Mouse (Mus musculus) limb, embryonic 13.5 days (tissue): ENCODE data around the gene Dao. TPM values are rescaled to one million over a fixed set of nuclear protein-coding genes. Genes with fewer than 3 reads are reported as not detected.

Experiments
- ATAC-seq: fragments of 200-750 bp; cut with Nextera tagmentation; 2 replicates; pipeline ENCODE4 v1.8.0; 2017; ENCODE audit warnings: low read depth, moderate number of reproducible peaks, moderate TSS enrichment; ENCODE audit not compliant: low FRiP score
- H3K27ac ChIP-seq: fragments of 300-500 bp; sonication (generic); 2 replicates; pipeline ENCODE4 v1.5.1; 2015; ENCODE audit warnings: inconsistent platforms, mild to moderate bottlenecking, moderate library complexity
- H3K27me3 ChIP-seq: fragments of 300-500 bp; sonication (generic); 2 replicates; pipeline ENCODE4 v1.6.1; 2015; ENCODE audit warnings: mild to moderate bottlenecking, inconsistent platforms
- H3K36me3 ChIP-seq: fragments of 300-500 bp; sonication (generic); 2 replicates; pipeline ENCODE4 v1.6.1; 2015; ENCODE audit warnings: inconsistent platforms, mild to moderate bottlenecking, moderate library complexity
- H3K4me1 ChIP-seq: fragments of 300-500 bp; sonication (generic); 2 replicates; pipeline ENCODE4 v1.6.1; 2015; ENCODE audit warnings: inconsistent platforms
- H3K4me2 ChIP-seq: fragments of 300-500 bp; sonication (generic); replicated peaks from 2 replicates; pipeline ENCODE4 v1.6.1; 2015; ENCODE audit warnings: inconsistent platforms, mild to moderate bottlenecking, moderate library complexity
- H3K4me3 ChIP-seq: fragments of 300-500 bp; sonication (generic); 2 replicates; pipeline ENCODE4 v1.5.1; 2015; ENCODE audit warnings: moderate library complexity, mild to moderate bottlenecking, inconsistent platforms
- H3K9ac ChIP-seq: fragments of 300-500 bp; sonication (generic); 2 replicates; pipeline ENCODE4 v1.6.1; 2015; ENCODE audit warnings: mild to moderate bottlenecking, inconsistent platforms
- H3K9me3 ChIP-seq: fragments of 300-500 bp; sonication (generic); 2 replicates; pipeline ENCODE4 v1.6.1; 2016; ENCODE audit warnings: inconsistent platforms
- WGBS: fragments of 180-500 bp; shearing (Covaris S2); methylation state at CpG from one replicate; pipeline ENCODE4 v1.1.7; 2015; 5-methylcytosine and 5-hydroxymethylcytosine counted together
- polyA plus RNA-seq: library from polyadenylated mRNA; unstranded; fragments of >200 nt; fragmentation: Nextera tagmentation; extraction: Ambion mirVana; gene quantifications from 2 replicates; pipeline ENCODE4 v1.2.1, GENCODE M21; 2015

Dao gene
- polyA plus RNA-seq, 1 experiment from 2014 or later = not detected

DNA sequence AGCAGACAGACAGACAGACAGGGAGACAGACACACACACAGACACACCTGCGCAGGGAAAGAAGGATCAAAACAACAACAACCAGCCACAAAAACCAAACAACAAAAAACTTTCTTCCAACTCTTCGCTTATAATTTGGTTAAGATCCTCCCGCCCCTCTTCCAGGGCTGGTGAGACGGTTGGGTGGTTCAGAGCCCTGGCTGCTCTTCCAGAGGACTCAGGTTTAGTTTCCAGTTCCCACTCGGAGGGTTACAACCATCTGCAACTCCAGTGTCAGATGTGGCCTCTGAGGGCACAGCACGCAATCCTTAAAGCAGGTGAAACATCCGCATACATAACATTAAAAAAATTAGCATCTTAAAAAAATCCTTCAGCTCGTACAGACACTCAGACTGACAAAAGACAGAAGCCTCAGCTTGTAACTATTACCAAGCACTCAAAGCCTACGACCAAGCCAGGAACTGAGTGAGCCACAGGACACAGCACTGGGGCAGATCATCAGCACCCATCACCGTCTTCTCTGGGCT lies 32.0 kb upstream of the Dao start:
- peaks cover 36% of the 10 kb centered on the region for H3K36me3 ChIP-seq
- no peak overlapping the region for H3K4me2 ChIP-seq
- WGBS = 76% methylated on average over 10 of the region's 10 CpGs
- no peak overlapping the region for H3K4me3 ChIP-seq
- no peaks in the 10 kb centered on the region for H3K9me3 ChIP-seq
- H3K27me3 ChIP-seq = no peaks in the 10 kb centered on the region
- ATAC-seq = no peak
- no peak overlapping the region for H3K27ac ChIP-seq
- H3K9ac ChIP-seq = no peak overlapping the region
- peaks cover 37% of the 10 kb centered on the region for H3K4me1 ChIP-seq

DNA sequence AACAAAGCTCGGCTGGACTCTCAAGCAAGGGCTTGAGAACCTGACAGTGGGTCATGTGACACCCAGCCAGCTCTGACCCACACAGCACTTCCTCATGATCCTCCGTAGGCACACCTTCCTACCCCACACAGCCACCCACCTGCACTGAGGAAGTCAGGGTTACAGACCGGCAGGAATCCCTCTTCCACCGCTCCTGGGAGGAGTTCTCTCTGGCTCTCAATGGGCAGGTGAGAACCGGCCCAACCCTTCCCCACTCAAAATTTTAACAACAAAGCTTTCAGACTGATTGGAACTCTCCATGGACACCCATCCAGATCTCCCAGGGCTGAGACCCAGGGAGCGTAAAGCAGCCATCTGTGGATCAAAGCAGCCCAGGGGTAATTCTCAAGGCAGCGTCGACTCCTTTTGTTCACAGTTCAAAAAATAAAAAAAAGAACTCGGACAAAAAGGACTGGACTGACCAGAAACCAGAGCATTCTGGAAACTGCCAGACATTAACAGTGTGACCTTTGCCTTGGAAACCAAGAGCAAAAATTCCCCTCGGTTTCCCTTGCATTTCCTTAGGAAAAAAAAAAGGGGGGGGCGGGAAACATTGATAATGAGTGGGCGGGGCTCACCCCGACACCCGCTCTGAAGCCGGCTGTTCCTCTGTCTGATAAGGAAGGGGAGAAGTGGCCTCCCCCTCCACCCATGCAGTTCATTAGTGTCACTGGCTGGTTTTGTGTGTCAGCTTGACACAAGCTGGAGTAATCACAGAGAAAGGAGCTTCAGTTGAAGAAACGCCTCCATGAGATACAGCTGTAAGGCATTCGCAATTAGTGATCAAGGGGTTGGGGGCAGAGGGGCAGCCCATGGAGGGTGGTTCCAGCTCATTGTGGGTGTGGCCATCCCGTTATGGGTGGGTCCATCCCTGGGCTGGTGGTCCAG lies 30.7 kb upstream of the Dao start:
- Histone ChIP-seq H3K27ac (no peak overlapping the region; the same call in 1 of the 2 replicates), H3K4me3 (no peak overlapping the region)
- 16% methylated on average over 18 of the region's 18 CpGs for WGBS

DNA sequence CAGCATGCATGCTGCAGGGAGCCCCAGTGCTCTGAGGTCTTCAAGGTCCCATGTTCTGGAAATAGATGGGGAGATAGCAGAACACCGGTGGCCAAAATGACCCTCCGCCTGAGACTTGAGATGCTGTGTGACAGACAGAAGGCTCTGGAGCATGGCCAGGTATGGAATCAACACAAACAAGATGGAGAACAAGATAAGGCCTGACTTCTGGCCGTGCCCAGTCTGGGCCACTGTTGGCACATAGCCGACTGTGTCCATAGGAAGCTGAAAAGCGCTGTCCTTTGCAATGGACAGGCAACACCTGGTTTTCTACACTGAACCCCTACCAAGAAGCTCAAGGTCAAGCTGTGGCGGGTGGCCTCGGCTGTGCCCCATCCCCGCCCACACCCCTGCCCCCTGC lies 29.7 kb upstream of the Dao start:
- Histone ChIP-seq H3K4me1 (peaks cover 45% of the 10 kb centered on the region), H3K27ac (no peak overlapping the region), H3K36me3 (peaks cover 29% of the 10 kb centered on the region), H3K4me2 (no peak overlapping the region), H3K4me3 (no peak overlapping the region), H3K27me3 (no peaks in the 10 kb centered on the region), H3K9me3 (no peaks in the 10 kb centered on the region), H3K9ac (no peak overlapping the region; the same call in 1 of the 2 replicates)
- WGBS = 88% methylated on average over 8 of the region's 8 CpGs
- no peak for ATAC-seq

More for the DNA sequence above, 30.7 kb upstream of the Dao start:
- no peak overlapping the region for H3K9ac ChIP-seq
- ATAC-seq = no peak
- H3K4me1 ChIP-seq = peaks cover 45% of the 10 kb centered on the region
- H3K36me3 ChIP-seq = peaks cover 30% of the 10 kb centered on the region
- H3K4me2 ChIP-seq = 0 out of 2 replicates have a peak overlapping the region, but pooled peaks have one; percentile 7
- no peaks in the 10 kb centered on the region for H3K9me3 ChIP-seq
- no peaks in the 10 kb centered on the region for H3K27me3 ChIP-seq

DNA sequence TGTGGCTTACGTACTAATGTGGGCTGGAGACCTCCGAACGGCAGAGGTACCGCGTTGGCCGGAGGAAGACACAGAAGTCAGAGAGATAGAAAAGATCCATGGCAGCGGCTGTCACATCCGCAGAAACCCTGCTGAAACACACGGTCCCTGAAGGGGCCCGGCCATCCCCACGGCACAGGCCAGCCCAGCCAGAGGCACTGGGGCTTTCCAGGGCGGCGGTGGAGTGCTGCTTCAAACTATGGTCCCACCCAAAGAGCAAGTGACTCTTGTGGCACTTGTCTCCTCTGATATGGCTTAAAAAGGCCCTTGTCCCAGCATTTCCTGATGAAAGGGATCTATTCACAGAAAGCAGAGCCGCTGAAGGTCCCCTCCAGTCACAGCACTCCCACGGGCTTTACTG lies 28.9 kb upstream of the Dao start:
- Histone ChIP-seq H3K4me3 (no peak overlapping the region), H3K4me2 (no peak overlapping the region), H3K27me3 (no peaks in the 10 kb centered on the region), H3K27ac (no peak overlapping the region), H3K36me3 (peaks cover 22% of the 10 kb centered on the region), H3K4me1 (peaks cover 45% of the 10 kb centered on the region), H3K9me3 (no peaks in the 10 kb centered on the region), H3K9ac (peak overlapping the region; percentile 3; the same call in 1 of the 2 replicates)
- no peak for ATAC-seq
- 62% methylated on average over 15 of the region's 15 CpGs for WGBS

DNA sequence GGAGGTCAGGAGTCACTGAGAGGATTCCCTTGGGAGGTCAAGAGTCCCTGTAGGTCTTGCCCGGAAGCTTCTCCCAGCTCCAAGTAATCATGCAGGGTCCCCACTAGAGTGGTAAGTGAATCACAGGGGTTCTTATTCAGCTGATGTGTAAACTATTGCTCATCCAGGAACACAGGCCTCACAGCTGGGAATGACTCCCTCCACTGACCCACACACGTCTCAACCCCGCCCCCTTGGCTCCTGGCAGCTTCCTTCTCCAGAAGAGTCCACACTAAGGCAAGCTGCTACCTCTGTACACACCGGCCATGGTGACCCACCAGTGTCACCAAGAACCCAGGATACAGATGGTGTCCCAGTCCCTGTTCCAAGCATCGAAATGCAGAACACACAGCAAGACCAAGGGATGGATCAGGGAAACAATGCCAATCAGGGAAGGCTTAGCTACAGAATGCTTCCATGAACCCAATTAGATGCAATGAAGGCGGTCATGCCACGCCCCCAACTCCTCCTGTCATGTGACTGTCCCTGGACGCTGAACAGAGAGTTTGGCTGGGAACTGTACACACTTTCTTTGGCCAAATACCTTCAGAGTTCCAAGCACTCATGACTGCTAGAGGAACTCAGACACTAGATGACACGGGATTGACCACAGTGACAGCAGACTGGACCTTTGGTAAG lies 27.8 kb upstream of the Dao start:
- H3K4me2 ChIP-seq = no peak overlapping the region
- H3K4me1 ChIP-seq = peaks cover 51% of the 10 kb centered on the region
- H3K36me3 ChIP-seq = peaks cover 14% of the 10 kb centered on the region
- WGBS = 63% methylated on average over 9 of the region's 9 CpGs
- no peaks in the 10 kb centered on the region for H3K9me3 ChIP-seq
- no peak overlapping the region for H3K4me3 ChIP-seq
- H3K27ac ChIP-seq = no peak overlapping the region
- no peak for ATAC-seq
- no peak overlapping the region for H3K9ac ChIP-seq
- no peaks in the 10 kb centered on the region for H3K27me3 ChIP-seq

DNA sequence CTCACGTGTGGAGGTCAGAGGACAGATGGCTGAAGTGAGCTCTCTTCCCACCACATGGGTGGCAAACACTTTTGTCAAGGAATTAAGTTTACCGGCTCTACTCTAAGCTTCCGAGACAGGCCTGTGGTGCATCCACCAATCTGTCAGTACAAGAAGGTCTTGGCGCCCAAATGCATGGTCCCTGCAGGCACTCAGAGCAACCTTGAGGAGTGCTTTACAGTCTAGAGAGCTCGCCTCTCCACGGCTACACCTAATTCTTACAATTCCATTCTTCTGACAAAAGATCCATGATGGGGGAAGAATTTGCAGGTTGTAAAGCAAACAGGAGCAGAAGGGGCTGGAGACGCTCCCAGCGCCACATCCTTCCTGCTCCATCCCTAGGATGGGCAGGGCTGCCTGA lies 26.9 kb upstream of the Dao start:
- Histone ChIP-seq H3K36me3 (peaks cover 20% of the 10 kb centered on the region), H3K9me3 (no peaks in the 10 kb centered on the region), H3K4me3 (no peak overlapping the region), H3K27me3 (no peaks in the 10 kb centered on the region), H3K27ac (no peak overlapping the region), H3K9ac (no peak overlapping the region), H3K4me2 (no peak overlapping the region), H3K4me1 (peaks cover 51% of the 10 kb centered on the region)
- no peak for ATAC-seq
- WGBS = 81% methylated on average over 8 of the region's 8 CpGs

DNA sequence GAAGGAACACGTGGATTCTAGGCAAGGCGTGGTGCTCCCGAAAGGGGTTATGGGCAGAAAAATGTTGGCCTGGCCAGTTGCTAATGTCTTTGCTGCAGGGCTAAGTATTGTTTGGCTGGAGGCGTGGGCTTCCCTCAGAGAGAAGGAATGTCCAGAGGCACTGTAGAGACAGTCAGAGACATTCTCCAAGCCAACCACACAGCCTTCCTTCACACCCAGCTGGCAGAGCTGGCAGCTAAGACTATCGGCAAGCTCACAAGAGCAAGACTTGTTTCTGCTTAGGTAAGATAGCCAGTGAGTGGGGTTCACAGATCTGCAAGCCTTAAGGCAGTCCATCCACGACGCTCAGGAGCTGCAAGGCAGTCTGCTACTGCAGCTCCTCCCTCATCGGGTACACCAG lies 26.2 kb upstream of the Dao start:
- H3K9ac ChIP-seq = no peak overlapping the region
- H3K27me3 ChIP-seq = no peaks in the 10 kb centered on the region
- H3K36me3 ChIP-seq = peaks cover 25% of the 10 kb centered on the region
- no peak overlapping the region for H3K4me2 ChIP-seq
- peak overlapping the region; percentile 53 for H3K27ac ChIP-seq
- peaks cover 49% of the 10 kb centered on the region for H3K4me1 ChIP-seq
- no peak for ATAC-seq
- no peaks in the 10 kb centered on the region for H3K9me3 ChIP-seq
- H3K4me3 ChIP-seq = no peak overlapping the region
- 77% methylated on average over 8 of the region's 8 CpGs for WGBS

DNA sequence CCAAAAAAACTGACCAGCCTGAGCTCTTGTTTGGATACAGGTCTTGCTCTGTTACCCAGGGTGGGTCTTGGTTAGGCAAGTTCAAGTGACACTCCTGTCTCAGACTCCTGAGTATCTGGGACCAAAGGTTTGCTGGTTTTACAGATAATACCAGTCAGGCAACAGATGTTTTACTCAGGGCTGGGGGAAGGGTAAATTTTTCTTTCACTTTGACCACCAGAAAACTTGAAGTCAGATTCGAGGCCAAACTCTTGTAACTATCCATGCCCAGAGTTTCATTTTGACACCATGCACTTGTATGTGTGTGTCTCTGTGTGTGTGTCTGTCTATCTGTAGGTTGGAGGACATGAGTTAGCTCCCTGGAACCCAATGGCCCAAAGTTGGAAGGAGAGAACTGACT lies 23.0 kb upstream of the Dao start:
- Histone ChIP-seq H3K27ac (0 out of 2 replicates have a peak overlapping the region, but pooled peaks have one; percentile 6), H3K9ac (no peak overlapping the region), H3K36me3 (peaks cover 35% of the 10 kb centered on the region), H3K4me2 (no peak overlapping the region), H3K27me3 (no peaks in the 10 kb centered on the region), H3K4me3 (no peak overlapping the region), H3K9me3 (no peaks in the 10 kb centered on the region), H3K4me1 (peaks cover 20% of the 10 kb centered on the region)
- 73% methylated on average over 1 of the region's 1 CpGs for WGBS
- ATAC-seq = no peak

DNA sequence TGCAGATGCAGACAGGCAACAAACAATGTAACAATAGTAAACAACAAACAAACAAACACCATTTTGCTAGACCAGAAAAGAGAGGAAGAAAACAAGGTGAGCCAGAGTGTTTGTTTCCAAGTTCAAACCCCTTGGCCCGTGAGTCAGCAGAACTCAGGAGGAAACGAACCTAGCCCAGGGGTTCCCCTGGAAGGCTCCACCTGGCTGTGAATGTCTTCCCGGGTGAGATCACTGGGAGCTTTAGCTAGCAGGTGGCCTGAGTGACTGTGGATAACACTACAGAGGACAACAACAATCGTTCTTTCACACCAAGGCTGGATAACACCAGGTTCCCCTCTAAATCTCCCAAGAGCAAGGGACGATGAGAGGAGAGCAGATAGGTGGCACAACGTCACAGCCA lies 22.3 kb upstream of the Dao start:
- H3K36me3 ChIP-seq = peaks cover 40% of the 10 kb centered on the region
- no peaks in the 10 kb centered on the region for H3K27me3 ChIP-seq
- ATAC-seq = no peak
- peaks cover 21% of the 10 kb centered on the region for H3K4me1 ChIP-seq
- 86% methylated on average over 6 of the region's 6 CpGs for WGBS
- H3K4me2 ChIP-seq = no peak overlapping the region
- H3K27ac ChIP-seq = no peak overlapping the region
- no peak overlapping the region for H3K4me3 ChIP-seq
- H3K9ac ChIP-seq = no peak overlapping the region
- H3K9me3 ChIP-seq = no peaks in the 10 kb centered on the region

DNA sequence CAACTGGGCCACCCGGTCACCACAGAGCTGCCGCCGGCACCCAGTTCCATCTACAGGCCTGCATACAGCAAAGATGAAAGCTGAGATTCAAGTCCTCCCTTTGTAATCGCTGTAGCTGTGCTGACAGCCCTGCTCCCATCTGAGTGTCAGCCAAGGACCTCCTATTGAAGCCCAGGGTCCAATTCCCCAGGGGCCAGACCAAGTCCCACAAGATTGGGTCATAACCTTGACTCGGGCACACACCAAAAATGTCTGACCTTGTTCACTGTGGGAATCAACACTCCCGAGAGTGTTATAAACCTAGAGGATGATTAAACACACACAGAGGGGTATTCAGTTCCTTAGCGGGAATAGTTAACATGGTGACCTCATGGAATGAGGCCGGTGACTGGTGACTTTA lies 21.7 kb upstream of the Dao start:
- Histone ChIP-seq H3K4me2 (no peak overlapping the region), H3K4me1 (peaks cover 24% of the 10 kb centered on the region), H3K9ac (no peak overlapping the region), H3K27me3 (no peaks in the 10 kb centered on the region), H3K9me3 (no peaks in the 10 kb centered on the region), H3K36me3 (peaks cover 40% of the 10 kb centered on the region), H3K27ac (no peak overlapping the region), H3K4me3 (no peak overlapping the region)
- no peak for ATAC-seq
- 76% methylated on average over 8 of the region's 8 CpGs for WGBS

DNA sequence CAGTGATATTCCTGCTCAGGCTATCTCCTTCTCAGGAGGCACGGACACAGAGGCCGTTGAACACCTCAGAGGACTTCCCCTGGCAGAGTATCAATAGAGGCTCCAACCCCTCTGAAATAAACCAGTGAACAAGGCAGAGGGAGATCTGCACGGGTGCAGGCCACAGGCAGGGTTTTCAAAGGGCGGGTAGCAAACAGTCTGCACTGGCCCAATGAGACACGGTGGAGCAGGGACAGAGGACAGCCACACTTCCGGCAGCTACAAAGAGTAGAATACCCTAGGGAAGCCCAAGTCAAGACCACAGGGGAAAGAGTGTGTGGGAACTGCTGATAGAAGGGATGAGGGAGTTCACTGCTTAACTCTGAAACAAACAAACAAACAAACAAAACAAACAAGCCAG lies 20.0 kb upstream of the Dao start:
- H3K36me3 ChIP-seq = peaks cover 31% of the 10 kb centered on the region
- H3K9me3 ChIP-seq = no peaks in the 10 kb centered on the region
- H3K4me3 ChIP-seq = no peak overlapping the region
- ATAC-seq = no peak
- no peak overlapping the region for H3K27ac ChIP-seq
- WGBS = 59% methylated on average over 6 of the region's 6 CpGs
- peaks cover 20% of the 10 kb centered on the region for H3K4me1 ChIP-seq
- H3K4me2 ChIP-seq = no peak overlapping the region
- no peaks in the 10 kb centered on the region for H3K27me3 ChIP-seq
- H3K9ac ChIP-seq = no peak overlapping the region

DNA sequence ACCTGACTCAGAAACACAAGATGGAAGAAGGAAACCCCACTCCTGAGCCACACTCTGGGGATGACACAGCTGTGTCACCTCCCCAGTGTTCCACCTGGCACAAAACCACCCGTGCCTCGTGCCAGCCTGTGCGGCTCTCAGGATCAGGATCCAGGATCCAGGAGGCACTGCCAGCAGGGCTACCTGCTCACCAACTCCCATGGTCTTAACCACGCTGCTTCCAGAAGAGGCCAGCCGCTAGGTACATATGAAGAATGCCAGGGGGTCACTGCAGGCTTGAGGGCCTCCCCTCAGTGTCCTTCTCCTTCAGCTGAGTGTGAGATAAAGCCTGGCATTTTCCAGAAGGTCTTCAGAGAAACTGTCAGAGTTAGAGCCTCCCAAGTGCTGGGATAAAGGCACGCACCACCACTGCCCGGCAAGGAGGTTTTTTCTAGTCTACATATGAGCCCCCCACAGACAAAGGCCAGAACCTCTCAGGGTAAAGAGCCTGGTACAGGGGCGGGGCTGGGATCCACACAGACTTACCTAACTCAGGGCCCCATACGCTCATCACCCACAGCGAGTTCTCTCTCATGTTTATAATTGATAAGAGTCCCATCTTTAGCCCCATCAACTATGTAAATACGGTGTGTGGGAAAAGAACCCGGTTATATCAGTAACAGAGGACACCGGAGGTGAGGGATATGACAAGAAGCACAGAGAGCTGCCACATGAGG lies 19.3 kb upstream of the Dao start:
- WGBS = 91% methylated on average over 13 of the region's 13 CpGs
- Histone ChIP-seq H3K9ac (no peak overlapping the region), H3K27me3 (no peaks in the 10 kb centered on the region), H3K4me3 (no peak overlapping the region), H3K36me3 (peaks cover 36% of the 10 kb centered on the region), H3K4me2 (no peak overlapping the region), H3K9me3 (no peaks in the 10 kb centered on the region), H3K27ac (no peak overlapping the region), H3K4me1 (peaks cover 20% of the 10 kb centered on the region)
- ATAC-seq = no peak
